Mouse (Mus musculus): ENCODE data around the gene Tmem19.

Tmem19 gene

GRCm38 (mm10) chr10:115309191-115309590, 53.1 kb downstream of the Tmem19 start:
- DNase-seq: no peak

GRCm38 (mm10) chr10:115307331-115307875, 54.9 kb downstream of the Tmem19 start:
- no peak for DNase-seq

- DNase-seq: no peak
Observed at GRCm38 (mm10) chr10:115298683-115299082, 63.6 kb downstream of the Tmem19 start.

GRCm38 (mm10) chr10:115297582-115297981, 64.7 kb downstream of the Tmem19 start:
- no peak for DNase-seq

- no peak for DNase-seq
Observed at GRCm38 (mm10) chr10:115296401-115296935, 65.8 kb downstream of the Tmem19 start.

GRCm38 (mm10) chr10:115295162-115295561, 67.1 kb downstream of the Tmem19 start:
- DNase-seq: no peak

- no peak for DNase-seq
Observed at GRCm38 (mm10) chr10:115294715-115295114, 67.6 kb downstream of the Tmem19 start.

GRCm38 (mm10) chr10:115293946-115294345, 68.4 kb downstream of the Tmem19 start:
- DNase-seq: no peak

- DNase-seq: no peak
Observed at GRCm38 (mm10) chr10:115290671-115291070, 71.6 kb downstream of the Tmem19 start.

Data from lung, postnatal 36 days (tissue).